Mouse (Mus musculus) kidney, postnatal 14 days (tissue): ENCODE measurements at regions not wholly inside any gene's neighbourhood (a gene's known extent, or its start where the extent isn't known, plus 50 kb on each side); places are given as distances from the start of the nearest gene placed in this dataset.

Experiments
- DNase-seq: peaks from one replicate; pipeline ENCODE4 v3.0.0; 2022; ENCODE audit warnings: mixed read lengths

GRCm38 (mm10) chr3:52499581-52499980 is 231.4 kb downstream of the Foxo1 start:
- no peak for DNase-seq

GRCm38 (mm10) chr3:52498506-52499228 is 230.5 kb downstream of the Foxo1 start:
- no peak for DNase-seq

- no peak for DNase-seq
Measured at GRCm38 (mm10) chr3:52496965-52497364, 228.8 kb downstream of the Foxo1 start.

- DNase-seq, result peak; percentile 45
Measured at GRCm38 (mm10) chr3:52495401-52495800, 227.3 kb downstream of the Foxo1 start.

- DNase-seq, result no peak
Measured at GRCm38 (mm10) chr3:52494924-52495323, 226.8 kb downstream of the Foxo1 start.

GRCm38 (mm10) chr3:52479186-52479585 is 211.1 kb downstream of the Foxo1 start:
- no peak for DNase-seq

GRCm38 (mm10) chr3:52469900-52470299 is 201.8 kb downstream of the Foxo1 start:
- DNase-seq, result no peak

- no peak for DNase-seq
Measured at GRCm38 (mm10) chr3:52469397-52469796, 201.3 kb downstream of the Foxo1 start.

GRCm38 (mm10) chr3:52468326-52468725 is 200.2 kb downstream of the Foxo1 start:
- no peak for DNase-seq

GRCm38 (mm10) chr3:52467876-52468275 is 199.7 kb downstream of the Foxo1 start:
- no peak for DNase-seq

GRCm38 (mm10) chr3:52466984-52467565 is 198.9 kb downstream of the Foxo1 start:
- DNase-seq, result no peak

- no peak for DNase-seq
Measured at GRCm38 (mm10) chr3:52466571-52466970, 198.4 kb downstream of the Foxo1 start.

GRCm38 (mm10) chr3:52463911-52464310 is 195.8 kb downstream of the Foxo1 start:
- peak; percentile 58 for DNase-seq

- no peak for DNase-seq
Measured at GRCm38 (mm10) chr3:52454955-52455354, 186.8 kb downstream of the Foxo1 start.

GRCm38 (mm10) chr3:52453041-52453440 is 184.9 kb downstream of the Foxo1 start:
- no peak for DNase-seq

- DNase-seq, result peak; percentile 66
Measured at GRCm38 (mm10) chr3:52452345-52452744, 184.2 kb downstream of the Foxo1 start.

GRCm38 (mm10) chr3:52446991-52447390 is 178.9 kb downstream of the Foxo1 start:
- no peak for DNase-seq

- DNase-seq, result no peak
Measured at GRCm38 (mm10) chr3:52446500-52446899, 178.4 kb downstream of the Foxo1 start.

GRCm38 (mm10) chr3:52444420-52445119 is 176.4 kb downstream of the Foxo1 start:
- DNase-seq, result no peak

GRCm38 (mm10) chr3:52443856-52444255 is 175.7 kb downstream of the Foxo1 start:
- peak; percentile 51 for DNase-seq

GRCm38 (mm10) chr3:52429014-52429589 is 161.0 kb downstream of the Foxo1 start:
- DNase-seq, result no peak

GRCm38 (mm10) chr3:52422826-52423225 is 154.7 kb downstream of the Foxo1 start:
- no peak for DNase-seq

- no peak for DNase-seq
Measured at GRCm38 (mm10) chr3:52416261-52416660, 148.1 kb downstream of the Foxo1 start.

GRCm38 (mm10) chr3:52415361-52415760 is 147.2 kb downstream of the Foxo1 start:
- DNase-seq, result peak; percentile 69
